Mouse (Mus musculus) E14TG2a.4 (cell line): Measurements from ENCODE around the gene Gnaq.

Source experiments
- CTCF ChIP-seq: conservative IDR thresholded peaks from 2 replicates; pipeline ENCODE4 v1.5.1; 2014; ENCODE audit warnings: low read length
- NANOG ChIP-seq: IDR thresholded peaks from 2 replicates; pipeline ENCODE4 v1.6.1; 2014; ENCODE audit warnings: borderline replicate concordance, low read length, mixed read lengths
- POU5F1 ChIP-seq: IDR thresholded peaks from 2 replicates; pipeline ENCODE4 v1.6.1; 2014; ENCODE audit warnings: low read length, borderline replicate concordance

DNA sequence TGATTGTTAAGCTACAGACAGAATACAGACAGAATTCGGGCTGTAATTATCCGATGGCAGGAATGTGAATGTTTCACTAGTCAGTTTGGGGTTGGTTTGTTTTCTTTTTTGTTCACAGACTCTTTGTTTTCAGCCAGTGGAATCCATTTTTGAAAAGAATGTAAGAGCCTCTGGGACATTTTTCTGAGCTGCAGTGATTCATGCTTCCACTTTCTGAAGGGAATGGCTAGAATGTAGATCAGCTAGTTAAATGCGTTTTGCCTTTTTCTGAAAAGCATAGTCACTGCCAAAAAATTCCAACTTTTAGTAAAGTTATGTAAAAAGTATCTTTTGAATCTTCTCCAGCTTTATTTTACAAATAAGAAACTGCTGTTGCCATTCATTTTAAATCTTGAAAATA lies 118.3 kb downstream of the Gnaq start:
- TF ChIP-seq CTCF (no peak), NANOG (no peak), POU5F1 (no peak)
